Mouse (Mus musculus) erythroblast, embryonic 14.5 days (primary cell): ENCODE results near the gene Gm10490.

Experiments used
- GATA1 ChIP-seq: IDR thresholded peaks from 2 replicates; pipeline ENCODE4 v1.6.1; 2012; ENCODE audit warnings: low read length, inconsistent platforms, mixed read lengths
- TAL1 ChIP-seq: IDR thresholded peaks from 3 replicates; pipeline ENCODE4 v1.6.1; 2012; ENCODE audit warnings: low read length, inconsistent platforms, mixed read lengths

- TF ChIP-seq GATA1 = no peak
- TF ChIP-seq TAL1 = no peak
These were observed 49.5 kb downstream of the Gm10490 start for GRCm38 (mm10) chrX:7958868-7959267.
